Mouse (Mus musculus): ENCODE data around the gene Sorl1. TPM values are rescaled to one million over a fixed set of nuclear protein-coding genes. Genes with fewer than 3 reads are reported as not detected.
A peak's percentile ranks its signal among the peaks of the same experiment; 100 is the strongest.

Gene Sorl1
- polyA plus RNA-seq, 1 experiment from 2014 or later, result 19.8 TPM

- no peak for ATAC-seq (ENCODE audit: insufficient read depth)
- no peaks in the 10 kb centered on the region for H3K9me3 ChIP-seq (ENCODE audit: low read depth, low read length)
- H3K4me3 ChIP-seq (ENCODE audit: low read depth, low read length), result no peak overlapping the region
- no peak overlapping the region for H3K4me2 ChIP-seq
- no peak for DNase-seq
- no peaks in the 10 kb centered on the region for H3K27me3 ChIP-seq (ENCODE audit: insufficient read depth, low read length)
- 0 out of 2 replicates have a peak, but pooled peaks cover 3% of the 10 kb centered on the region for H3K4me1 ChIP-seq (ENCODE audit: insufficient read depth)
- H3K27ac ChIP-seq (ENCODE audit: low read depth), result no peak overlapping the region
- H3K9ac ChIP-seq, result no peak overlapping the region
- H3K36me3 ChIP-seq (ENCODE audit: insufficient read depth), result peaks cover 12% of the 10 kb centered on the region; the same call in 1 of the 2 replicates
- WGBS, result 67% methylated on average over 6 of the region's 6 CpGs
- TF ChIP-seq CTCF (IDR thresholded peaks at IDR 0.05; ENCODE audit: low read depth), result no peak
Observed at GRCm38 (mm10) chr9:41978366-41978765, 145.7 kb downstream of the Sorl1 start.

GRCm38 (mm10) chr9:41975968-41976367 lies 148.1 kb downstream of the Sorl1 start:
- 41% methylated on average over 15 of the region's 15 CpGs for WGBS
- peak; percentile 62; the same call in 1 of the 2 replicates for ATAC-seq (ENCODE audit: insufficient read depth)

GRCm38 (mm10) chr9:41974661-41975060 lies 149.4 kb downstream of the Sorl1 start:
- H3K4me3 ChIP-seq (ENCODE audit: low read depth, low read length), result no peak overlapping the region
- no peak for DNase-seq
- 70% methylated on average over 3 of the region's 3 CpGs for WGBS
- peaks cover 12% of the 10 kb centered on the region; the same call in 1 of the 2 replicates for H3K36me3 ChIP-seq (ENCODE audit: insufficient read depth)
- no peaks in the 10 kb centered on the region for H3K9me3 ChIP-seq (ENCODE audit: low read depth, low read length)
- ATAC-seq (ENCODE audit: insufficient read depth), result no peak
- H3K27me3 ChIP-seq (ENCODE audit: insufficient read depth, low read length), result no peaks in the 10 kb centered on the region
- H3K4me1 ChIP-seq (ENCODE audit: insufficient read depth), result 0 out of 2 replicates have a peak, but pooled peaks cover 3% of the 10 kb centered on the region
- H3K4me2 ChIP-seq, result no peak overlapping the region
- H3K27ac ChIP-seq (ENCODE audit: low read depth), result no peak overlapping the region
- H3K9ac ChIP-seq, result no peak overlapping the region
- TF ChIP-seq CTCF (IDR thresholded peaks at IDR 0.05; ENCODE audit: low read depth), result no peak

More at GRCm38 (mm10) chr9:41975968-41976367, 148.1 kb downstream of the Sorl1 start:
- H3K4me1 ChIP-seq (ENCODE audit: insufficient read depth), result 0 out of 2 replicates have a peak, but pooled peaks cover 3% of the 10 kb centered on the region
- TF ChIP-seq CTCF (IDR thresholded peaks at IDR 0.05; ENCODE audit: low read depth), result no peak
- peaks cover 12% of the 10 kb centered on the region; the same call in 1 of the 2 replicates for H3K36me3 ChIP-seq (ENCODE audit: insufficient read depth)
- H3K27me3 ChIP-seq (ENCODE audit: insufficient read depth, low read length), result no peaks in the 10 kb centered on the region
- no peaks in the 10 kb centered on the region for H3K9me3 ChIP-seq (ENCODE audit: low read depth, low read length)
- H3K27ac ChIP-seq (ENCODE audit: low read depth), result no peak overlapping the region
- H3K4me2 ChIP-seq, result no peak overlapping the region
- H3K4me3 ChIP-seq (ENCODE audit: low read depth, low read length), result no peak overlapping the region
- no peak overlapping the region for H3K9ac ChIP-seq
- DNase-seq, result peak; percentile 35

GRCm38 (mm10) chr9:41973775-41974657 lies 150.1 kb downstream of the Sorl1 start:
- WGBS, result 70% methylated on average over 25 of the region's 25 CpGs
- H3K9me3 ChIP-seq (ENCODE audit: low read depth, low read length), result no peaks in the 10 kb centered on the region
- DNase-seq (peak; percentile 75), ATAC-seq (ENCODE audit: insufficient read depth) (0 out of 2 replicates have a peak, but pooled peaks have one; percentile 58)
- TF ChIP-seq CTCF (IDR thresholded peaks at IDR 0.05; ENCODE audit: low read depth), result peak; percentile 77
- H3K36me3 ChIP-seq (ENCODE audit: insufficient read depth), result peaks cover 12% of the 10 kb centered on the region; the same call in 1 of the 2 replicates
- H3K4me1 ChIP-seq (ENCODE audit: insufficient read depth), result 0 out of 2 replicates have a peak, but pooled peaks cover 3% of the 10 kb centered on the region
- no peak overlapping the region for H3K9ac ChIP-seq
- no peak overlapping the region for H3K27ac ChIP-seq (ENCODE audit: low read depth)
- H3K27me3 ChIP-seq (ENCODE audit: insufficient read depth, low read length), result no peaks in the 10 kb centered on the region
- no peak overlapping the region for H3K4me2 ChIP-seq
- H3K4me3 ChIP-seq (ENCODE audit: low read depth, low read length), result no peak overlapping the region

- H3K27ac ChIP-seq (ENCODE audit: low read depth), result no peak overlapping the region
- H3K4me3 ChIP-seq (ENCODE audit: low read depth, low read length), result no peak overlapping the region
- no peak overlapping the region for H3K9ac ChIP-seq
- DNase-seq (no peak), ATAC-seq (ENCODE audit: insufficient read depth) (no peak)
- WGBS, result 91% methylated on average over 8 of the region's 8 CpGs
- no peak for TF ChIP-seq CTCF (IDR thresholded peaks at IDR 0.05; ENCODE audit: low read depth)
- H3K36me3 ChIP-seq (ENCODE audit: insufficient read depth), result no peaks in the 10 kb centered on the region
- no peak overlapping the region for H3K4me2 ChIP-seq
- H3K4me1 ChIP-seq (ENCODE audit: insufficient read depth), result no peaks in the 10 kb centered on the region
- H3K9me3 ChIP-seq (ENCODE audit: low read depth, low read length), result no peaks in the 10 kb centered on the region
- no peaks in the 10 kb centered on the region for H3K27me3 ChIP-seq (ENCODE audit: insufficient read depth, low read length)
Observed at GRCm38 (mm10) chr9:41969961-41970360, 154.1 kb downstream of the Sorl1 start.

- no peaks in the 10 kb centered on the region for H3K36me3 ChIP-seq (ENCODE audit: insufficient read depth)
- DNase-seq, result no peak
- no peak overlapping the region for H3K4me3 ChIP-seq (ENCODE audit: low read depth, low read length)
- no peaks in the 10 kb centered on the region for H3K4me1 ChIP-seq (ENCODE audit: insufficient read depth)
- no peak overlapping the region for H3K9ac ChIP-seq
- H3K27ac ChIP-seq (ENCODE audit: low read depth), result no peak overlapping the region
- no peaks in the 10 kb centered on the region for H3K9me3 ChIP-seq (ENCODE audit: low read depth, low read length)
- WGBS, result 93% methylated on average over 15 of the region's 15 CpGs
- no peak for TF ChIP-seq CTCF (IDR thresholded peaks at IDR 0.05; ENCODE audit: low read depth)
- no peak overlapping the region for H3K4me2 ChIP-seq
- H3K27me3 ChIP-seq (ENCODE audit: insufficient read depth, low read length), result no peaks in the 10 kb centered on the region
- ATAC-seq (ENCODE audit: insufficient read depth), result no peak
Observed at GRCm38 (mm10) chr9:41968673-41969460, 155.2 kb downstream of the Sorl1 start.

Data from lung, embryonic 14.5 days (tissue).